Mouse (Mus musculus): ENCODE data around the gene Pcp4.

DNA sequence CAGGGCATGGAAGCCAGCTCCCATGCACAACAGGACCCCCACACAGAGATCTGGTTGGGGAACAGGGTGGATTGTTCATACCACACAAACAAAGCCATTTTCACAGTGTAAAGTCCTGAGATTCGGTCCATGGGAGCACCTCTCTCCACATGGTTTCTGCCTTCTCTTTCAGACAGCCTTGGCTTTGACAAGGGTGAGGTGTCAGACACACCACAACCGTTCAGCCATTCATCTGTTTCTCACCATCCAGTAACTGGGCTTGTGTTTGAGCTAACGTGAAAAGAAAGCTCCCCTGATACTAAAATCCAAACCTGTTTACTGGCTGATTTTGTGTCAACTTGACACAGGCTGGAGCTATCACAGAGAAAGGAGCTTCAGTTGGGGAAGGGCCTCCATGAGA is 6.8 kb downstream of the Pcp4 start:
- no peak for TF ChIP-seq EP300 (optimal IDR thresholded peaks at IDR 0.05)
- no peak for TF ChIP-seq CTCF (IDR thresholded peaks at IDR 0.05; ENCODE audit: low read depth)
